Comparison of ENCODE assay signal across 9 mouse cellular contexts in the genomic region with DNA sequence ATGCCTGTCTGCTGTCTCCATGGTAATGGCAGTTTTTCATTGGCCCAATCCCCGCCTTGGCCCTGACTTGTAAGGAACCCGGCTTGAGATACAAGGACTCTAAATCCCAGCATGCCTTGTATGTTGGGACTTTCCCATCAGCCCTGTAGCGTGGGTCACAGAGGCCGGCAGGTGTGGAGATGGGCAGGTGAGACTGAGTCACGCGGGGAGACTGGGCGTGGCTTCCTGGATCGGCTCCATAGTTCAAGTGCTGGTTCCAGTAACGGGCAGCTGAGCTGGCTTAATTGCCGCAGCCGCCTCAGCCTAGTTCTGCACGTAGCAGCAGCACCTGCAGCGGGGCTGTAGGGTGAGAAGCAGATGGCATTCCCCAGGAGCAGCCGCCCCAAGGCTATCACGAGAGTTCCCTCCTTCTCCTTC. TPM values are rescaled to one million over a fixed set of nuclear protein-coding genes. Genes with fewer than 3 reads are reported as not detected.
DNase-seq lines count a peak whose midpoint lies in the region; ATAC-seq and TF ChIP-seq lines count a peak whose summit lies in the region.
"Had no signal": no experiment of that assay in that cellular context is flagged by ENCODE, and none has a peak within 500 bp of the region (broad histone marks: within the 10 kb centered on the region; RNA-seq: fewer than 3 reads in every experiment).

No protein-coding gene starts in this region.

- ATAC-seq in heart, embryonic 11.5 days (replicated peaks; ENCODE audit: insufficient number of reproducible peaks, low FRiP score, low TSS enrichment): no peak
- ATAC-seq in embryonic facial prominence, embryonic 12.5 days (ENCODE audit: insufficient number of reproducible peaks, insufficient read depth, low FRiP score, low TSS enrichment): no peak
- ATAC-seq in intestine, embryonic 16.5 days: peak; percentile 82
- ATAC-seq in stomach, embryonic 14.5 days (ENCODE audit: insufficient number of reproducible peaks, insufficient read depth, low FRiP score, low read depth): peak; percentile 66

- no peak overlapping the region for H3K27ac ChIP-seq in heart, embryonic 11.5 days (ENCODE audit: low read depth, low read length)
- no peak overlapping the region for H3K27ac ChIP-seq in embryonic facial prominence, embryonic 12.5 days
- H3K27ac ChIP-seq in intestine, embryonic 16.5 days (ENCODE audit: low read length): peak overlapping the region; percentile 85
- no peak overlapping the region for H3K27ac ChIP-seq in left cerebral cortex, adult 2 months
- peak overlapping the region; percentile 2; the same call in 1 of the 2 replicates for H3K27ac ChIP-seq in stomach, embryonic 14.5 days (ENCODE audit: low read length)

- no peak overlapping the region for H3K4me3 ChIP-seq in heart, embryonic 11.5 days (ENCODE audit: low read depth, low read length)
- no peak overlapping the region for H3K4me3 ChIP-seq in embryonic facial prominence, embryonic 12.5 days
- H3K4me3 ChIP-seq in intestine, embryonic 16.5 days (ENCODE audit: low read length): peak overlapping the region; percentile 23
- peak overlapping the region; percentile 43 for H3K4me3 ChIP-seq in left cerebral cortex, adult 2 months
- no peak overlapping the region for H3K4me3 ChIP-seq in stomach, embryonic 14.5 days (ENCODE audit: low read depth, low read length)

- no peaks in the 10 kb centered on the region for H3K9me3 ChIP-seq in heart, embryonic 11.5 days (replicated peaks; ENCODE audit: control insufficient read depth, low read length)
- H3K9me3 ChIP-seq in embryonic facial prominence, embryonic 12.5 days: no peaks in the 10 kb centered on the region
- H3K9me3 ChIP-seq in intestine, embryonic 16.5 days (ENCODE audit: control insufficient read depth, low read length): no peaks in the 10 kb centered on the region
- H3K9me3 ChIP-seq in stomach, embryonic 14.5 days (ENCODE audit: control insufficient read depth, low read depth, low read length): no peaks in the 10 kb centered on the region

- H3K4me1 ChIP-seq in heart, embryonic 11.5 days (ENCODE audit: control insufficient read depth, insufficient read depth, low read length): 0 out of 2 replicates have a peak, but pooled peaks cover 8% of the 10 kb centered on the region
- peaks cover 13% of the 10 kb centered on the region for H3K4me1 ChIP-seq in embryonic facial prominence, embryonic 12.5 days
- peaks cover 22% of the 10 kb centered on the region for H3K4me1 ChIP-seq in intestine, embryonic 16.5 days (ENCODE audit: control insufficient read depth, insufficient read depth, low read length)
- H3K4me1 ChIP-seq in stomach, embryonic 14.5 days (ENCODE audit: control insufficient read depth, insufficient read depth, low read length): peaks cover 8% of the 10 kb centered on the region; the same call in 1 of the 2 replicates

- peaks cover 22% of the 10 kb centered on the region for H3K27me3 ChIP-seq in heart, embryonic 11.5 days (ENCODE audit: control insufficient read depth, insufficient read depth, low read length)
- H3K27me3 ChIP-seq in embryonic facial prominence, embryonic 12.5 days: no peaks in the 10 kb centered on the region
- H3K27me3 ChIP-seq in intestine, embryonic 16.5 days (replicated peaks; ENCODE audit: control insufficient read depth, insufficient read depth, low read length): no peaks in the 10 kb centered on the region
- H3K27me3 ChIP-seq in stomach, embryonic 14.5 days (ENCODE audit: control insufficient read depth, insufficient read depth, low read length): no peaks in the 10 kb centered on the region

- H3K4me2 ChIP-seq in heart, embryonic 11.5 days: peak overlapping the region; percentile 52
- H3K4me2 ChIP-seq in embryonic facial prominence, embryonic 12.5 days (replicated peaks): peak overlapping the region; percentile 38
- H3K4me2 ChIP-seq in intestine, embryonic 16.5 days (ENCODE audit: low read depth, low read length): peak overlapping the region; percentile 13
- H3K4me2 ChIP-seq in stomach, embryonic 14.5 days (replicated peaks; ENCODE audit: low read depth, low read length): peak overlapping the region; percentile 17

- 8% methylated on average over 15 of the region's 15 CpGs for WGBS in heart, embryonic 11.5 days (ENCODE audit: insufficient replicate concordance)
- WGBS in embryonic facial prominence, embryonic 12.5 days: 6% methylated on average over 15 of the region's 15 CpGs
- WGBS in intestine, embryonic 16.5 days: 4% methylated on average over 15 of the region's 15 CpGs
- 10% methylated on average over 15 of the region's 15 CpGs for WGBS in stomach, embryonic 14.5 days

- H3K9ac ChIP-seq in heart, embryonic 11.5 days (ENCODE audit: low read depth, low read length): no peak overlapping the region
- no peak overlapping the region for H3K9ac ChIP-seq in embryonic facial prominence, embryonic 12.5 days
- peak overlapping the region; percentile 25; the same call in 1 of the 2 replicates for H3K9ac ChIP-seq in intestine, embryonic 16.5 days (ENCODE audit: low read depth, low read length)
- H3K9ac ChIP-seq in stomach, embryonic 14.5 days (replicated peaks; ENCODE audit: low read depth, low read length): no peak overlapping the region

- H3K36me3 ChIP-seq in heart, embryonic 11.5 days (ENCODE audit: control insufficient read depth, insufficient read depth, low read length): no peaks in the 10 kb centered on the region
- H3K36me3 ChIP-seq in embryonic facial prominence, embryonic 12.5 days: no peaks in the 10 kb centered on the region
- no peaks in the 10 kb centered on the region for H3K36me3 ChIP-seq in intestine, embryonic 16.5 days (ENCODE audit: control insufficient read depth, insufficient read depth, low read length)
- H3K36me3 ChIP-seq in stomach, embryonic 14.5 days (ENCODE audit: control insufficient read depth, insufficient read depth, low read length): no peaks in the 10 kb centered on the region; the same call in 1 of the 2 replicates

- intact Hi-C loops in left cerebral cortex, adult 2 months (cut with DNase I): no loop called here

- DNase-seq in heart, postnatal 4 days: no peak
- peak; percentile 50 for DNase-seq in left cerebral cortex, adult 2 months (ENCODE audit: extremely low spot score in 1 of 2, low spot score in 2 of 2)
- DNase-seq in lung, postnatal 36 days: peak; percentile 92
- DNase-seq in heart, adult 18-20 months: no peak

- no peak for TF ChIP-seq CTCF in left cerebral cortex, adult 2 months (IDR thresholded peaks at IDR 0.05)

RNA-seq across cellular contexts. Expression of gene Elf3, which starts 9.9 kb away (rescaled TPM):
- polyA plus RNA-seq in heart, embryonic 11.5 days (2014; fragmentation: Nextera tagmentation; extraction: Ambion mirVana): 1.0 and 1.3 TPM in 2 replicates
- under 1 TPM; 0.50 to 0.74 TPM for total RNA-seq in heart, postnatal 4 days (2021)
- 5.5 and 6.6 TPM in 2 replicates for polyA plus RNA-seq in embryonic facial prominence, embryonic 12.5 days (2016; fragmentation: Nextera tagmentation; extraction: Ambion mirVana)
- 264 and 267 TPM in 2 replicates for polyA plus RNA-seq in intestine, embryonic 16.5 days (2015; fragmentation: Nextera tagmentation; extraction: Ambion mirVana)
- total RNA-seq in left cerebral cortex, adult 2 months (2021): not detected
- polyA plus RNA-seq in stomach, embryonic 14.5 days (2014; fragmentation: Nextera tagmentation; extraction: Ambion mirVana): 98.9 and 104 TPM in 2 replicates
- total RNA-seq in heart, adult 18-20 months (2021): under 1 TPM in 1 of 2 experiments, not detected in 1; 0.54 TPM
- total RNA-seq: hematopoietic stem cell, adult 5-6 weeks had no signal

RNA-seq across cellular contexts. Expression of gene Rnpep, which starts 35.4 kb away (rescaled TPM):
- polyA plus RNA-seq in heart, embryonic 11.5 days (2014; fragmentation: Nextera tagmentation; extraction: Ambion mirVana): 64.4 and 65.2 TPM in 2 replicates
- 10 to 100 TPM; 18.9 to 23.3 TPM for total RNA-seq in heart, postnatal 4 days (2021)
- polyA plus RNA-seq in embryonic facial prominence, embryonic 12.5 days (2016; fragmentation: Nextera tagmentation; extraction: Ambion mirVana): 91.1 and 93.5 TPM in 2 replicates
- 174 and 193 TPM in 2 replicates for polyA plus RNA-seq in intestine, embryonic 16.5 days (2015; fragmentation: Nextera tagmentation; extraction: Ambion mirVana)
- total RNA-seq in left cerebral cortex, adult 2 months (2021): 10 to 100 TPM; 57.1 to 58.0 TPM
- polyA plus RNA-seq in stomach, embryonic 14.5 days (2014; fragmentation: Nextera tagmentation; extraction: Ambion mirVana): 124 and 128 TPM in 2 replicates
- total RNA-seq in heart, adult 18-20 months (2021): 10 to 100 TPM; 19.4 to 20.9 TPM

Comparison
In these comparisons a context has a peak if more than half of its experiments do, and no peak if none do; other contexts are left out.
1. ATAC-seq: peak in intestine, embryonic 16.5 days (single experiment) and stomach, embryonic 14.5 days (single experiment); none in heart, embryonic 11.5 days (single experiment) and embryonic facial prominence, embryonic 12.5 days (single experiment).
2. H3K27ac ChIP-seq: peak in intestine, embryonic 16.5 days (single experiment) and stomach, embryonic 14.5 days (single experiment); none in heart, embryonic 11.5 days (single experiment), embryonic facial prominence, embryonic 12.5 days (single experiment) and left cerebral cortex, adult 2 months (single experiment).
3. H3K4me3 ChIP-seq: peak in intestine, embryonic 16.5 days (single experiment) and left cerebral cortex, adult 2 months (single experiment); none in heart, embryonic 11.5 days (single experiment), embryonic facial prominence, embryonic 12.5 days (single experiment) and stomach, embryonic 14.5 days (single experiment).
4. DNase-seq: peak in left cerebral cortex, adult 2 months (2 of 2) and lung, postnatal 36 days (single experiment); none in heart, postnatal 4 days (single experiment) and heart, adult 18-20 months (0 of 2).
5. RNA of gene Elf3, which starts 9.9 kb away (polyA plus RNA-seq): 264 to 267 TPM in intestine, embryonic 16.5 days and 98.9 to 104 TPM in stomach, embryonic 14.5 days; 5.5 to 6.6 TPM in embryonic facial prominence, embryonic 12.5 days and 1.0 to 1.3 TPM in heart, embryonic 11.5 days; every median in the first group is over 10 times any median in the second.
6. Peak in every context shown above with its lines, with median percentiles within 50 percentile points of each other: H3K4me2 ChIP-seq.